Mouse (Mus musculus) E14TG2a.4 (cell line): Measurements from ENCODE around the gene Prrc2b.

Experiments
- CTCF ChIP-seq: conservative IDR thresholded peaks from 2 replicates; pipeline ENCODE4 v1.5.1; 2014; ENCODE audit warnings: low read length
- NANOG ChIP-seq: IDR thresholded peaks from 2 replicates; pipeline ENCODE4 v1.6.1; 2014; ENCODE audit warnings: borderline replicate concordance, low read length, mixed read lengths

- TF ChIP-seq NANOG (no peak), CTCF (no peak)
Observed at GRCm38 (mm10) chr2:32240591-32240990, 89.7 kb downstream of the Prrc2b start.
